In genomic region chr3:95016532-95017056, GRCm38 (mm10) we compare ENCODE assay signal across 8 mouse cellular contexts. TPM values are rescaled to one million over a fixed set of nuclear protein-coding genes. Genes with fewer than 3 reads are reported as not detected.
DNase-seq lines count a peak whose midpoint lies in the region; ATAC-seq and TF ChIP-seq lines count a peak whose summit lies in the region.

No protein-coding gene starts in this region.

- intact Hi-C loops in left cerebral cortex, adult 2 months (cut with DNase I), result no loop called here
- intact Hi-C loops in left cerebral cortex, postnatal 10 days (cut with DNase I), result no loop called here
- intact Hi-C loops in left cerebral cortex, postnatal 14 days (cut with DNase I), result no loop called here

- H3K9me3 ChIP-seq in embryonic facial prominence, embryonic 10.5 days, result no peaks in the 10 kb centered on the region
- no peaks in the 10 kb centered on the region for H3K9me3 ChIP-seq in intestine, embryonic 14.5 days (ENCODE audit: control insufficient read depth, low read length)
- no peaks in the 10 kb centered on the region for H3K9me3 ChIP-seq in neural tube, embryonic 12.5 days

- H3K27ac ChIP-seq in left cerebral cortex, adult 2 months, result peak overlapping the region; percentile 94
- peak overlapping the region; percentile 91 for H3K27ac ChIP-seq in embryonic facial prominence, embryonic 10.5 days (replicated peaks)
- peak overlapping the region; percentile 98 for H3K27ac ChIP-seq in intestine, embryonic 14.5 days (ENCODE audit: low read depth)
- H3K27ac ChIP-seq in neural tube, embryonic 12.5 days, result 0 out of 2 replicates have a peak overlapping the region, but pooled peaks have one; percentile 86

- peaks cover 18% of the 10 kb centered on the region for H3K36me3 ChIP-seq in embryonic facial prominence, embryonic 10.5 days (replicated peaks)
- H3K36me3 ChIP-seq in intestine, embryonic 14.5 days (ENCODE audit: control insufficient read depth, insufficient read depth, low read length), result peaks cover 12% of the 10 kb centered on the region
- peaks cover 8% of the 10 kb centered on the region for H3K36me3 ChIP-seq in neural tube, embryonic 12.5 days

- 6% methylated on average over 21 of the region's 21 CpGs for WGBS in embryonic facial prominence, embryonic 10.5 days
- WGBS in intestine, embryonic 14.5 days, result 4% methylated on average over 21 of the region's 21 CpGs
- WGBS in neural tube, embryonic 12.5 days, result 5% methylated on average over 21 of the region's 21 CpGs

- no peaks in the 10 kb centered on the region for H3K27me3 ChIP-seq in embryonic facial prominence, embryonic 10.5 days (replicated peaks; ENCODE audit: low read depth, poor library complexity, severe bottlenecking)
- H3K27me3 ChIP-seq in intestine, embryonic 14.5 days (replicated peaks; ENCODE audit: control insufficient read depth, insufficient read depth, low read length), result no peaks in the 10 kb centered on the region
- H3K27me3 ChIP-seq in neural tube, embryonic 12.5 days (replicated peaks), result no peaks in the 10 kb centered on the region

- peak overlapping the region; percentile 95 for H3K4me3 ChIP-seq in left cerebral cortex, adult 2 months
- peak overlapping the region; percentile 88 for H3K4me3 ChIP-seq in embryonic facial prominence, embryonic 10.5 days
- peak overlapping the region; percentile 79 for H3K4me3 ChIP-seq in intestine, embryonic 14.5 days (ENCODE audit: low read depth, low read length)
- H3K4me3 ChIP-seq in neural tube, embryonic 12.5 days, result peak overlapping the region; percentile 87

- no peak for ATAC-seq in intestine, embryonic 14.5 days (replicated peaks; ENCODE audit: low FRiP score, low TSS enrichment, low read depth)
- ATAC-seq in neural tube, embryonic 12.5 days (ENCODE audit: low FRiP score, low read depth), result no peak

- peak overlapping the region; percentile 80 for H3K9ac ChIP-seq in intestine, embryonic 14.5 days (ENCODE audit: low read length)
- peak overlapping the region; percentile 62 for H3K9ac ChIP-seq in neural tube, embryonic 12.5 days

- H3K4me1 ChIP-seq in embryonic facial prominence, embryonic 10.5 days, result peaks cover 30% of the 10 kb centered on the region
- peaks cover 18% of the 10 kb centered on the region for H3K4me1 ChIP-seq in intestine, embryonic 14.5 days (replicated peaks; ENCODE audit: control insufficient read depth, insufficient read depth, low read length)
- peaks cover 22% of the 10 kb centered on the region for H3K4me1 ChIP-seq in neural tube, embryonic 12.5 days

- TF ChIP-seq CTCF in left cerebral cortex, adult 2 months (IDR thresholded peaks at IDR 0.05), result no peak

- DNase-seq in left cerebral cortex, adult 2 months (ENCODE audit: extremely low spot score in 1 of 2, low spot score in 2 of 2), result no peak
- no peak for DNase-seq in left cerebral cortex, adult 8-10 months (ENCODE audit: low spot score in 2 of 2)
- DNase-seq in embryonic facial prominence, embryonic 10.5 days (ENCODE audit: low spot score), result no peak
- no peak for DNase-seq in intestine, embryonic 14.5 days (ENCODE audit: low spot score)
- DNase-seq in gastrocnemius, adult 8-10 months (ENCODE audit: low spot score in 2 of 2), result no peak
- no peak for DNase-seq in left cerebral cortex, postnatal 10 days (ENCODE audit: extremely low spot score in 1 of 2, low spot score in 2 of 2)
- no peak for DNase-seq in left cerebral cortex, postnatal 14 days (ENCODE audit: low spot score in 2 of 2)

- peak overlapping the region; percentile 80 for H3K4me2 ChIP-seq in intestine, embryonic 14.5 days (ENCODE audit: low read length)
- H3K4me2 ChIP-seq in neural tube, embryonic 12.5 days (replicated peaks), result peak overlapping the region; percentile 90

RNA-seq across cellular contexts. Expression of gene Zfp687, which starts 1.3 kb away (rescaled TPM):
- total RNA-seq in left cerebral cortex, adult 2 months (2021), result 10 to 100 TPM; 23.1 to 25.9 TPM
- total RNA-seq in left cerebral cortex, adult 8-10 months (2022), result 10 to 100 TPM; 33.2 to 36.0 (median 35.2) TPM
- 34.9 and 36.9 TPM in 2 replicates for polyA plus RNA-seq in embryonic facial prominence, embryonic 10.5 days (2016; fragmentation: Nextera tagmentation; extraction: Ambion mirVana)
- polyA plus RNA-seq in intestine, embryonic 14.5 days (2014; fragmentation: Nextera tagmentation; extraction: Ambion mirVana), result 23.9 and 27.8 TPM in 2 replicates
- polyA plus RNA-seq in neural tube, embryonic 12.5 days (2016; fragmentation: Nextera tagmentation; extraction: Ambion mirVana), result 33.2 and 34.9 TPM in 2 replicates
- total RNA-seq in gastrocnemius, adult 8-10 months (2022), result 10 to 100 TPM; 14.2 to 18.8 (median 16.3) TPM
- 10 to 100 TPM; 20.8 to 21.8 TPM for total RNA-seq in left cerebral cortex, postnatal 10 days (2021)
- 10 to 100 TPM; 21.8 to 22.2 TPM for total RNA-seq in left cerebral cortex, postnatal 14 days (2021)

RNA-seq across cellular contexts. Expression of gene Psmd4, which starts 25.8 kb away (rescaled TPM):
- total RNA-seq in left cerebral cortex, adult 2 months (2021), result 100 to 1,000 TPM; 156 to 164 TPM
- total RNA-seq in left cerebral cortex, adult 8-10 months (2022), result 100 to 1,000 TPM; 153 to 167 (median 156) TPM
- polyA plus RNA-seq in embryonic facial prominence, embryonic 10.5 days (2016; fragmentation: Nextera tagmentation; extraction: Ambion mirVana), result 349 and 357 TPM in 2 replicates
- polyA plus RNA-seq in intestine, embryonic 14.5 days (2014; fragmentation: Nextera tagmentation; extraction: Ambion mirVana), result 237 and 260 TPM in 2 replicates
- polyA plus RNA-seq in neural tube, embryonic 12.5 days (2016; fragmentation: Nextera tagmentation; extraction: Ambion mirVana), result 286 and 291 TPM in 2 replicates
- 100 to 1,000 TPM; 191 to 247 (median 221) TPM for total RNA-seq in gastrocnemius, adult 8-10 months (2022)
- total RNA-seq in left cerebral cortex, postnatal 10 days (2021), result 100 to 1,000 TPM; 155 to 167 TPM
- total RNA-seq in left cerebral cortex, postnatal 14 days (2021), result 100 to 1,000 TPM; 149 to 157 TPM

RNA-seq across cellular contexts. Expression of gene Pi4kb, which starts 42.1 kb away (rescaled TPM):
- 10 to 100 TPM; 58.0 to 58.4 TPM for total RNA-seq in left cerebral cortex, adult 2 months (2021)
- 10 to 100 TPM; 54.8 to 65.9 (median 59.6) TPM for total RNA-seq in left cerebral cortex, adult 8-10 months (2022)
- polyA plus RNA-seq in embryonic facial prominence, embryonic 10.5 days (2016; fragmentation: Nextera tagmentation; extraction: Ambion mirVana), result 23.8 and 24.4 TPM in 2 replicates
- polyA plus RNA-seq in intestine, embryonic 14.5 days (2014; fragmentation: Nextera tagmentation; extraction: Ambion mirVana), result 24.1 and 24.8 TPM in 2 replicates
- polyA plus RNA-seq in neural tube, embryonic 12.5 days (2016; fragmentation: Nextera tagmentation; extraction: Ambion mirVana), result 20.1 and 23.0 TPM in 2 replicates
- 10 to 100 TPM; 16.7 to 22.2 (median 20.2) TPM for total RNA-seq in gastrocnemius, adult 8-10 months (2022)
- total RNA-seq in left cerebral cortex, postnatal 10 days (2021), result 10 to 100 TPM; 47.9 to 49.7 TPM
- total RNA-seq in left cerebral cortex, postnatal 14 days (2021), result 10 to 100 TPM; 49.8 to 52.0 TPM
